Mouse (Mus musculus) limb, embryonic 13.5 days (tissue): ENCODE results near the gene Micall2. TPM values are rescaled to one million over a fixed set of nuclear protein-coding genes. Genes with fewer than 3 reads are reported as not detected.
A peak's percentile ranks its signal among the peaks of the same experiment; 100 is the strongest.

Source experiments
- ATAC-seq: fragments of 200-750 bp; cut with Nextera tagmentation; 2 replicates; pipeline ENCODE4 v1.8.0; 2017; ENCODE audit warnings: low read depth, moderate number of reproducible peaks, moderate TSS enrichment; ENCODE audit not compliant: low FRiP score
- H3K27ac ChIP-seq: fragments of 300-500 bp; sonication (generic); 2 replicates; pipeline ENCODE4 v1.5.1; 2015; ENCODE audit warnings: inconsistent platforms, mild to moderate bottlenecking, moderate library complexity
- H3K27me3 ChIP-seq: fragments of 300-500 bp; sonication (generic); 2 replicates; pipeline ENCODE4 v1.6.1; 2015; ENCODE audit warnings: mild to moderate bottlenecking, inconsistent platforms
- H3K36me3 ChIP-seq: fragments of 300-500 bp; sonication (generic); 2 replicates; pipeline ENCODE4 v1.6.1; 2015; ENCODE audit warnings: inconsistent platforms, mild to moderate bottlenecking, moderate library complexity
- H3K4me1 ChIP-seq: fragments of 300-500 bp; sonication (generic); 2 replicates; pipeline ENCODE4 v1.6.1; 2015; ENCODE audit warnings: inconsistent platforms
- H3K4me2 ChIP-seq: fragments of 300-500 bp; sonication (generic); replicated peaks from 2 replicates; pipeline ENCODE4 v1.6.1; 2015; ENCODE audit warnings: inconsistent platforms, mild to moderate bottlenecking, moderate library complexity
- H3K4me3 ChIP-seq: fragments of 300-500 bp; sonication (generic); 2 replicates; pipeline ENCODE4 v1.5.1; 2015; ENCODE audit warnings: moderate library complexity, mild to moderate bottlenecking, inconsistent platforms
- H3K9ac ChIP-seq: fragments of 300-500 bp; sonication (generic); 2 replicates; pipeline ENCODE4 v1.6.1; 2015; ENCODE audit warnings: mild to moderate bottlenecking, inconsistent platforms
- H3K9me3 ChIP-seq: fragments of 300-500 bp; sonication (generic); 2 replicates; pipeline ENCODE4 v1.6.1; 2016; ENCODE audit warnings: inconsistent platforms
- WGBS: fragments of 180-500 bp; shearing (Covaris S2); methylation state at CpG from one replicate; pipeline ENCODE4 v1.1.7; 2015; 5-methylcytosine and 5-hydroxymethylcytosine counted together
- microRNA-seq: library from miRNA; unstranded; fragments of <30 nt; microRNA quantifications from one replicate; pipeline ENCODE4, GENCODE M21; 2016
- polyA plus RNA-seq: library from polyadenylated mRNA; unstranded; fragments of >200 nt; fragmentation: Nextera tagmentation; extraction: Ambion mirVana; gene quantifications from 2 replicates; pipeline ENCODE4 v1.2.1, GENCODE M21; 2015

Micall2 gene
- polyA plus RNA-seq, 1 experiment from 2014 or later: 5.4 TPM

DNA sequence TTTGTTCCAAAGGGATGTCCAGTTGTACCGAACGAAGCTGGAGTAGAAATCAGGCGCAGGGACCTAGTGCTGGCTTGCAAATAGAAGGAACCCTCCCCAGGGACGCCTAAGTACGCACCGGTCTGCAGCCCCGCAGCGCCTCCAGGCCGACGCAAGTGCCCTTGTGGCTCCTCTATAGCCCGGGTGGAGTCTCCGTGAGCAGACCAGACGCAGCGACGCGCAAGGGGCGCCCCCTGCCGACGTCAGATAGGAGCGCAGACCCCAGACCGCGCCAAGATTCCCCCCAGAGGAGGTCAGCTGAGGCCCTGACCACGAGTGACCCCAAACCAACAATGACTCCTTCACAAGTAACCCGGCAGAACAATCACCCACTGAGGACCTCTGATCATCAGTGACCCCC, 67.6 kb downstream of the Micall2 start:
- Histone ChIP-seq H3K27ac (no peak overlapping the region), H3K36me3 (no peaks in the 10 kb centered on the region), H3K27me3 (peaks cover 90% of the 10 kb centered on the region), H3K9ac (peak overlapping the region; percentile 26; the same call in 1 of the 2 replicates), H3K4me2 (peak overlapping the region; percentile 47), H3K4me1 (peaks cover 26% of the 10 kb centered on the region), H3K9me3 (no peaks in the 10 kb centered on the region), H3K4me3 (peak overlapping the region; percentile 22; the same call in 1 of the 2 replicates)
- ATAC-seq: peak; percentile 65
- under 1% methylated on average over 24 of the region's 24 CpGs for WGBS

- no peak for ATAC-seq
- Histone ChIP-seq H3K27me3 (peaks cover 86% of the 10 kb centered on the region), H3K9me3 (no peaks in the 10 kb centered on the region)
These were observed 69.6 kb downstream of the Micall2 start for GRCm38 (mm10) chr5:139666496-139666895.

GRCm38 (mm10) chr5:139665375-139665774, 70.8 kb downstream of the Micall2 start:
- Histone ChIP-seq H3K9ac (no peak overlapping the region), H3K27ac (no peak overlapping the region), H3K4me2 (no peak overlapping the region), H3K4me1 (peaks cover 23% of the 10 kb centered on the region), H3K36me3 (no peaks in the 10 kb centered on the region), H3K4me3 (no peak overlapping the region), H3K9me3 (no peaks in the 10 kb centered on the region), H3K27me3 (peaks cover 87% of the 10 kb centered on the region)
- WGBS: 48% methylated on average over 3 of the region's 3 CpGs
- ATAC-seq: no peak

More at GRCm38 (mm10) chr5:139666496-139666895, 69.6 kb downstream of the Micall2 start:
- Histone ChIP-seq H3K36me3 (no peaks in the 10 kb centered on the region), H3K4me1 (peaks cover 23% of the 10 kb centered on the region), H3K4me2 (no peak overlapping the region), H3K9ac (no peak overlapping the region), H3K4me3 (no peak overlapping the region), H3K27ac (no peak overlapping the region)
- 27% methylated on average over 2 of the region's 2 CpGs for WGBS

GRCm38 (mm10) chr5:139661713-139662112, 74.4 kb downstream of the Micall2 start:
- Histone ChIP-seq H3K4me2 (no peak overlapping the region), H3K36me3 (no peaks in the 10 kb centered on the region), H3K9me3 (no peaks in the 10 kb centered on the region), H3K27ac (no peak overlapping the region), H3K27me3 (peaks cover 85% of the 10 kb centered on the region), H3K4me3 (no peak overlapping the region), H3K4me1 (peaks cover 13% of the 10 kb centered on the region), H3K9ac (no peak overlapping the region)
- WGBS: 72% methylated on average over 7 of the region's 8 CpGs
- ATAC-seq: no peak

DNA sequence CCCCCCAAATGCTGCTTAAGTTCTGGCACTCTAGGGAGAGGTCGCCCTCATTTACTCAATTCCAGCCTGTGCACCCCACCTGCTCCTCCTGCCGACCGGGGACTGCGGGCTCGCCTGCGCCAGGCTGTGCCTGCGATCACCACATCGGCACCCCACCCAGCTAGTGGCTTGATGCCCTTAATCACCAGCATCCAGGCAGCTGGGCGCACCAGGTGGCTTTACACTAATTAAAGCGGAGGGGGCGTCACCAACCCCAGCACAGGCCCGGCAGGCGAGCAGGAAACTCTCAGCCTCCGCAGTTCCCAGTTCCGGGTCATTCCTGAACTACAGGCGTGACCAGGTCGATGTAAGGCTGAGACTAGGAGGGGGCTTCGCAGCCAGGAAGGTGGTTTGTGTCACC, 76.8 kb downstream of the Micall2 start:
- Histone ChIP-seq H3K27me3 (peaks cover 71% of the 10 kb centered on the region), H3K4me3 (peak overlapping the region; percentile 22), H3K36me3 (no peaks in the 10 kb centered on the region), H3K4me2 (peak overlapping the region; percentile 51), H3K9me3 (no peaks in the 10 kb centered on the region), H3K4me1 (peaks cover 10% of the 10 kb centered on the region), H3K27ac (no peak overlapping the region), H3K9ac (peak overlapping the region; percentile 45; the same call in 1 of the 2 replicates)
- no peak for ATAC-seq
- WGBS: under 1% methylated on average over 18 of the region's 18 CpGs

DNA sequence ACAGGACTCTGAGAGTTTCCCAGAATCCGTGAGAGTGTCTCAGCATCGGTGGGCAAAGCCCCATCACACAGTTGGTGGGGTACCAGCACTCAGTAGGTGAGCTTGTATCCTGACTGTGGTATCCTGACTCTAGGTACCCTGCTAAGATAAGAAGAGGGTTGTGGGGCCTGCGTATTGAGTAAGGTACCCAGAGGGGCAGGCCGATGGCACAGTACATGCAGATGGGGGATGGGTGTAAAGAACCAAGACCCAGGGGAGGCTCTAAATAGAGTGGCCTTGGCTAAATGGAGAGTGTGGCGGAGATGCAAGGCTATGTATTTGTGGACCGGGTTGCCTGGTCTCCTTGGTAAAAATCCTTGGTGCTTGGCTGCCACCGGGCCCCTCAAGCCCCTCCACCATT, 77.3 kb downstream of the Micall2 start:
- H3K9me3 ChIP-seq: no peaks in the 10 kb centered on the region
- H3K4me1 ChIP-seq: peaks cover 10% of the 10 kb centered on the region
- H3K36me3 ChIP-seq: no peaks in the 10 kb centered on the region
- no peak overlapping the region for H3K4me3 ChIP-seq
- H3K4me2 ChIP-seq: peak overlapping the region; percentile 51; the same call in 1 of the 2 replicates
- H3K27ac ChIP-seq: no peak overlapping the region
- ATAC-seq: no peak
- H3K9ac ChIP-seq: no peak overlapping the region
- 28% methylated on average over 7 of the region's 7 CpGs for WGBS
- H3K27me3 ChIP-seq: peaks cover 69% of the 10 kb centered on the region

- no peaks in the 10 kb centered on the region for H3K9me3 ChIP-seq
- no peak for ATAC-seq
- H3K9ac ChIP-seq: no peak overlapping the region
- WGBS: 67% methylated on average over 10 of the region's 10 CpGs
- H3K36me3 ChIP-seq: no peaks in the 10 kb centered on the region
- H3K4me1 ChIP-seq: peaks cover 10% of the 10 kb centered on the region
- no peak overlapping the region for H3K27ac ChIP-seq
- H3K4me2 ChIP-seq: no peak overlapping the region
- H3K27me3 ChIP-seq: peaks cover 67% of the 10 kb centered on the region
- H3K4me3 ChIP-seq: no peak overlapping the region
These were observed 78.1 kb downstream of the Micall2 start for GRCm38 (mm10) chr5:139657959-139658602.

Small RNA genes lying within 50 kb of the gene (microRNA-seq; reads per million reads assigned to microRNA genes)
- not detected for gene Mir7037

Other genes starting within 250 kb of the Micall2 start
- gene Uncx, start 192.8 kb downstream of the Micall2 start, polyA plus RNA-seq: 0.09 TPM in 1 of 2 replicates, not detected in the other
- gene Ints1, start 39.3 kb upstream of the Micall2 start, polyA plus RNA-seq: 25.2 and 29.2 TPM in 2 replicates
- gene Mafk, start 55.2 kb upstream of the Micall2 start, polyA plus RNA-seq: 7.3 and 8.6 TPM in 2 replicates
- gene Tmem184a, start 83.6 kb upstream of the Micall2 start, polyA plus RNA-seq: 1.8 and 2.0 TPM in 2 replicates
- gene Gm26938, start 90.1 kb upstream of the Micall2 start, polyA plus RNA-seq: not detected in 2 replicates
- gene Psmg3, start 90.5 kb upstream of the Micall2 start, polyA plus RNA-seq: 68.3 and 80.7 TPM in 2 replicates
- 0.29 and 0.43 TPM in 2 replicates for gene Elfn1, start 171.6 kb upstream of the Micall2 start, polyA plus RNA-seq